Mouse (Mus musculus) thymus, adult 2 months (tissue): ENCODE results near the gene Zfand3. TPM values are rescaled to one million over a fixed set of nuclear protein-coding genes. Genes with fewer than 3 reads are reported as not detected.

ENCODE experiments used
- DNase-seq: peaks from one replicate; pipeline ENCODE4 v3.0.0; 2021
- H3K27ac ChIP-seq: fragments of 200-500 bp; 2 replicates; pipeline ENCODE4 v1.5.1; 2012; ENCODE audit warnings: low read length, control low read depth; ENCODE audit not compliant: control insufficient read depth, insufficient read depth
- H3K27me3 ChIP-seq: fragments of 200-500 bp; 2 replicates; pipeline ENCODE4 v1.6.1; 2012; ENCODE audit warnings: mild to moderate bottlenecking, low read length, moderate library complexity, mixed read lengths; ENCODE audit not compliant: control insufficient read depth, insufficient read depth
- H3K36me3 ChIP-seq: fragments of 200-500 bp; 2 replicates; pipeline ENCODE4 v1.6.1; 2012; ENCODE audit warnings: mild to moderate bottlenecking, low read length, moderate library complexity; ENCODE audit not compliant: control insufficient read depth, insufficient read depth
- H3K4me1 ChIP-seq: fragments of 200-500 bp; replicated peaks from 2 replicates; pipeline ENCODE4 v1.6.1; 2012; ENCODE audit warnings: low read length; ENCODE audit not compliant: control insufficient read depth, insufficient read depth
- H3K4me3 ChIP-seq: fragments of 200-500 bp; 2 replicates; pipeline ENCODE4 v1.5.1; 2012; ENCODE audit warnings: mild to moderate bottlenecking, low read length, control low read depth, moderate library complexity; ENCODE audit not compliant: control insufficient read depth, insufficient read depth
- CTCF ChIP-seq: fragments of 200-500 bp; IDR thresholded peaks from 2 replicates; pipeline ENCODE4 v1.5.1; 2012; ENCODE audit warnings: mild to moderate bottlenecking, control low read depth, low read length, moderate library complexity, borderline replicate concordance; ENCODE audit not compliant: control insufficient read depth, poor library complexity, insufficient read depth; ENCODE audit errors: extremely low read depth
- POLR2A ChIP-seq: fragments of 200-500 bp; IDR thresholded peaks from 2 replicates; pipeline ENCODE4 v1.6.1; 2012; ENCODE audit warnings: mild to moderate bottlenecking, low read length, control low read depth, moderate library complexity; ENCODE audit not compliant: control insufficient read depth, poor library complexity, insufficient read depth; ENCODE audit errors: extremely low read depth
- WGBS: fragments of 180-500 bp; shearing (Covaris S2); methylation state at CpG from one replicate; pipeline ENCODE4 v1.1.7; 2018; 5-methylcytosine and 5-hydroxymethylcytosine counted together
- polyA plus RNA-seq: library from polyadenylated mRNA; depleted of rRNA; stranded (reverse); fragments of >200 nt; gene quantifications from 2 replicates; pipeline ENCODE4 v1.2.3, GENCODE M21; 2012

Zfand3 gene
- polyA plus RNA-seq, 1 experiment = 75.6 TPM

- Histone ChIP-seq H3K27ac (no peak overlapping the region), H3K4me1 (no peaks in the 10 kb centered on the region), H3K36me3 (no peaks in the 10 kb centered on the region; the same call in 1 of the 2 replicates), H3K4me3 (no peak overlapping the region), H3K27me3 (no peaks in the 10 kb centered on the region)
- TF ChIP-seq POLR2A (no peak), CTCF (no peak)
- no peak for DNase-seq
- WGBS = 90% methylated on average over 3 of the region's 3 CpGs
These were observed 68.1 kb downstream of the Zfand3 start for GRCm38 (mm10) chr17:30072613-30073012.

GRCm38 (mm10) chr17:30075896-30076295 lies 71.4 kb downstream of the Zfand3 start:
- no peak for TF ChIP-seq POLR2A
- no peak for TF ChIP-seq CTCF
- DNase-seq = no peak
- Histone ChIP-seq H3K4me1 (0 out of 2 replicates have a peak, but pooled peaks cover 2% of the 10 kb centered on the region), H3K4me3 (no peak overlapping the region), H3K36me3 (no peaks in the 10 kb centered on the region; the same call in 1 of the 2 replicates), H3K27ac (no peak overlapping the region), H3K27me3 (no peaks in the 10 kb centered on the region)
- 86% methylated on average over 5 of the region's 5 CpGs for WGBS

- WGBS = 90% methylated on average over 4 of the region's 4 CpGs
- no peaks in the 10 kb centered on the region for H3K36me3 ChIP-seq
- 0 out of 2 replicates have a peak, but pooled peaks cover 2% of the 10 kb centered on the region for H3K4me1 ChIP-seq
- DNase-seq = no peak
- no peaks in the 10 kb centered on the region for H3K27me3 ChIP-seq
- H3K4me3 ChIP-seq = no peak overlapping the region
- TF ChIP-seq POLR2A (no peak), CTCF (no peak)
- no peak overlapping the region for H3K27ac ChIP-seq
These were observed 79.5 kb downstream of the Zfand3 start for GRCm38 (mm10) chr17:30084007-30084406.

- TF ChIP-seq CTCF (no peak), POLR2A (no peak)
- Histone ChIP-seq H3K27ac (no peak overlapping the region), H3K36me3 (no peaks in the 10 kb centered on the region), H3K4me3 (no peak overlapping the region), H3K4me1 (no peaks in the 10 kb centered on the region), H3K27me3 (no peaks in the 10 kb centered on the region)
- WGBS = 96% methylated on average over 7 of the region's 7 CpGs
- DNase-seq = no peak
These were observed 82.2 kb downstream of the Zfand3 start for GRCm38 (mm10) chr17:30086695-30087094.

GRCm38 (mm10) chr17:30088431-30088830 lies 83.9 kb downstream of the Zfand3 start:
- 98% methylated on average over 3 of the region's 3 CpGs for WGBS
- Histone ChIP-seq H3K36me3 (no peaks in the 10 kb centered on the region), H3K27ac (no peak overlapping the region), H3K4me3 (no peak overlapping the region), H3K27me3 (no peaks in the 10 kb centered on the region), H3K4me1 (no peaks in the 10 kb centered on the region)
- DNase-seq = no peak
- TF ChIP-seq POLR2A (no peak), CTCF (no peak)

GRCm38 (mm10) chr17:30090416-30090815 lies 85.9 kb downstream of the Zfand3 start:
- WGBS = 94% methylated on average over 3 of the region's 3 CpGs
- H3K4me3 ChIP-seq = no peak overlapping the region
- DNase-seq = no peak
- no peaks in the 10 kb centered on the region for H3K36me3 ChIP-seq
- TF ChIP-seq CTCF (no peak), POLR2A (no peak)
- no peaks in the 10 kb centered on the region for H3K27me3 ChIP-seq
- no peak overlapping the region for H3K27ac ChIP-seq
- H3K4me1 ChIP-seq = no peaks in the 10 kb centered on the region
